Mouse (Mus musculus) spleen, postnatal 36 days (tissue): Measurements from ENCODE around the gene Olfr875.
"Not testable (repeated sequence)": the region's sequence is repeated elsewhere in the genome, so short reads cannot be mapped to it uniquely, and the experiment has no call there.

Experiments used
- DNase-seq, 2 experiments: peaks; one replicate each; pipeline ENCODE4 v3.0.0; 2022; ENCODE audit warnings: low spot score in 2 of 2, mixed read lengths in 1 of 2

The Olfr875 gene

DNA sequence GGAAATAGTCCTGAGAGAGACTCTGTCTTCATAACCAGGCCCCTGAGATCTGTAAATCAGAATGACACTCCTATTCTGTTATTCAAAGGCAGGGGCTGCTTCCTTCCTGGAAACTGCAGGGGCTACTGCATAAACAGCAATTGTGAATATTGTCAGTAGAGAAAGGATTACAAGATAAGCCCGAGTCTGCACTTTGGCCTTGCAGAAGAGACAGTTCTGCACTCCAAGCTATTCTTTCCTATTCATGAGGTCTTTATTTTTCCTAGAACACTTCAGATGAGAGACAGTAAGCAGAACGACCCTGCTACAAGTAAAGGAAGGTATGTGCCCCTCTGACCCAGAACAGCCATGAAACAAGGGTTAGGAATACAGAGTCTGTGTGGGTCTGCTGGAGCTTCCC lies at the start of gene Olfr875:
TSS of gene Olfr875 (plus strand) at position 99 of the 400 bp plus-strand sequence.
- no peak for DNase-seq

DNA sequence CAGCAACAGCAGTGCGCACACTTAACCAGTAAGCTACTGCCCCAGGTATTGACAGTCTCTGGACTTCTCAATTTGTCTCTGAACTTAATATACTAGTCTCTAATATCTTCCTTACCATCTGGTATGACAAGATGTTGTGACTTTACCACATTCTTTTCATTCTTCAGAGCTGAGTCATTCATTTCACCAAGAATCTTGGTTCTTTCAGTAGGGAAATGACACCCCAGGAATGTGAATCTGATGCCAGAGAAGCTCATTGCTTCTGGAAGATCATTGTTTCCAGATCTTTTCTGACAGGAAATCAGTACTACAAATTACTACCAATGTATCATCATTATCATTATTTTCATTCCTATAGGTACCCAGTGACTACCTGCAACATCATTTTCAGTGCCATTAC lies 37.3 kb upstream of the Olfr875 start:
- no peak for DNase-seq

DNA sequence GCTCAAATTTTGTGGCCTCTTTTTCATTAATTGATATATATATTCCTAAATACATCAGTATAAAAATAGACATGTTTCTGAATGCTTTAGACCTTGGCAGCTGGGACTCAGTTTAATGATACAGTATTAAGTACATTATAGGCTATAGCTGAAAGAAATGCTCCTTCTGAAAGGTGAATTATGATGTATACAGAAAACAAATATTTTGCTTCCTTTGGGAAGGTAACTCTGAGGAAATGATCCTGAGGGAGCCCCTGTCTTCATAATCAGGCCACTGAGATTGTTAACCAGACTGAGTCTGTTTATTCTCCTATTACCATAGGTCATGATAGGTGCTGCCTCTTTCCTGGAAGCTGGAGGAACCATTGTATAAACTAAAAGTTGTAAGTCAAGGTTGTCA lies 26.9 kb upstream of the Olfr875 start, which contains the start of gene Olfr874:
TSS of gene Olfr874 (plus strand) at position 301 of the 400 bp plus-strand sequence.
- DNase-seq, result no peak

DNA sequence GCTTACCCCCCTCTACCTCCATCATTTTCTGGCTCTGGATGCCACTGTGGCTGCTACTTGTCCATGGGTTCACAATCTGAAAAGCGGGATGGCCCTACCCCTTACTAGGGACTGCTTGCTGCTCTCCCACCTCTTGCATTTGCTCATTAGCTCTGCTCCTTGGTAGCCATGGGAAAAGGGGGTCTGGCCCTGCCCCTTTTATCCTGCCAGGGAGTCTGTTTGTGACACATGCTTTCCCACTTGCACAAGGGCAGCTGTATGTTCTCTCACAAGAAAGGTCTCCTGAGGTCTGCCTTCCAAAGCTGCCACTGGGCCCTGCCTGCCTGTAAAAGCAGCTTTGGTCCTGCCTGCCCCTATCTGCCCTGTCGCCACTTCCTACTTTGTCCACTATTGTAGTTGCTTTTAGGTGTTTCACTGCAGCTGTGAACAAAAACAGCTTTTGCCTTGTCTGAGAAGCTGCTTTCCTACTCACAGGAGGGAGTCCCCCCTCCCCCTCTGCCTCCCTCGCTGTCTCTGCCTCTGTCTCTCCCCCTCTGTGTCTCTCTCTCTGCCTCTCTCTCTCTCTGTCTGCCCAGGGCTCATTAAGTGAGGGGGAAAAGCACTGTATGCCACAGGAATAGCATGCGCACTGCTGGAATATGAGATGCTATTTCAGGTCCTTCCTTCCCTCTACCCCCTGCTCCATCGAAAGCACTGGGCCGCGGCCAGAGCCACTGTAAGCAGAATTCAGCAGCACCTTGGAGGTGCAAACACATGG lies 21.2 kb upstream of the Olfr875 start:
- no peak for DNase-seq

DNA sequence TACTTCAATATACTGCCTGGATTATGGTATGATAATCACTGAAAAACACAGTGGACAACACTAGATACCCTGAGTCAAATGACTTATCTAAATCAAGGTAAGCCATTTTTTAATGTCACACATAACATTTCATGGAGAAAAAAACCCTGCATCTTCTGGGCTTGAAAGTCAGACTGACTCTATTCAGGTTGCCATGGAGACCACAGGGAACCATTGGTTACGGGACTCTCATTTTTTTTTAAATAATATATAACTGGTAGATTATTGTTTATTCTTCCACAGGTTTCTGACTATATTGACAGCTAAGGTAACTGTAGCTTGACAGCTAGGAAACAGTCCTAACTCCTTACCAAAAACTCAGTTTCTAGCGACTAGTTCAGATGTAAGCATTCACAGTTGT lies 20.2 kb upstream of the Olfr875 start:
- DNase-seq, result no peak

DNA sequence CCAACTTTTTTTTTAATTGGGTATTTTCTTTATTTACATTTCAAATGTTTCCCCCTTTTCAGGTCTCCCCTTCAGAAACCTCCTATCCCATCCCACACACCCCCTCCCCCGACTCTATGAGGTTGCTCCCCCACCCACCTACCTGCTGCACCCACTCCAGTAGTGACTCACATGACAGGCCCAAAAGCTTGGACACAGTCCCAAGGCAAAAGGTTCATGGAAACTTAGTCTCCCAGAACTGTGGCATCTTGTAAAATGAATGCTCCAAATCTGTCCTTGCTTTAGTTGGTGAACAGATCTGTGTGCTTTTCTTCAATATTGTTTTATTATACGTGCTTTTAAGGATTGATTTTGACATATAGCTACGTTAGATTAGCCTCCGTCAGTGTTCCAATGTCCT lies 19.7 kb upstream of the Olfr875 start:
- no peak for DNase-seq

DNA sequence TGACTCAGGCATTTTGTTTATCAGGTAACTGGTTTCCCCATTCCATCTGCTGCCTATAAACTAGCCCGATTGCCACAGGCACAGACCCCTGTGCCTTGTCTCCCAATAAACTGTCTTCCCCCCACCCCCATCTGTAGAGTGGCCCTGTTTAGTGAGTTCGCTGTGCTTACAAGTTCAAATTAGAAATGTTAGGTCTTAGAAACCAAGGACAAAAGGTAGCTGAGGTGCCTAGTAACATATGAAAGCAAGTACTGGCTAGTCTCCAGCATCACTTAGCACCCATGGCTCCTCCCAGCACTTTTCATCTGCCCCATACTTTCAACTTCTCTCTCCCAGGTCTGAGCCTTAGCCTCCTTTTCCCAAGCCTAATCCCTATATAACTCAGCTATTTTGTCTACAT lies 9.9 kb upstream of the Olfr875 start:
- no peak for DNase-seq

DNA sequence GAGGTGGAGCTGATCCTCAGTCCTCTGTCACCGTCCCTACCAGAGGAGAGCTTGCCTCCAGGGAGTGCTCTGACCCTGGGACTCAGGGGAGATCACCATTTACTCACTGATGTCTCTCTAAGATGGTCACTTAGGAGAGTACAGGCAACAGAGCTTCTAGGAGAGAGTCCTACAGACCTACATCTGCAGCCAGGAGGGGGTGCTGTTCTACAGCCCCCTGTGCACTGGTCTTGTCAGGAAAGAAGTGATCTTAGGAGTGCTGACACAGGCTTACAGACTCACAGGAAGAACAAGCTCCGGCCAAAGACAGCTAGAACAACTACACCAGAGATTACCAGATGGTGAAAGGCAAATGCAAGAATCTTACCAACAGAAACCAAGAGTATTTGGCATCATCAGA lies 9.1 kb upstream of the Olfr875 start:
- no peak for DNase-seq

DNA sequence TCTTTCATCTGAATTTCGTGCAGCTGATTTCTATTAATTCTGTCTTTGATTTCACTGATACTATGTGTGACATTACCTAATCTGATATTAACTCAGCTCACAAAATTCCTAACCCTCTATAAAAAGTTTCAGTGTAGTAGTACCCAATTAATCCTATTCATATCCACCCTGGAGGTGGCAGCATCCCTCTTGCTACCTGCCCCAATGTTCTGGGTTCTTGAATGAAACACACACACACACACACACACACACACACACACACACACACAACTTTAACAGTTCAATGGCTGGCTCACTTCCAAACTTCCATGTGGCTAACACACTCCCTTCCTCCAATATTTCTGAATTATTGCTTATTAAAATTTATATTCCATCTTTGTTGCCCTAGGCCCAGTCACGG lies 996 bp upstream of the Olfr875 start:
- no peak for DNase-seq

DNA sequence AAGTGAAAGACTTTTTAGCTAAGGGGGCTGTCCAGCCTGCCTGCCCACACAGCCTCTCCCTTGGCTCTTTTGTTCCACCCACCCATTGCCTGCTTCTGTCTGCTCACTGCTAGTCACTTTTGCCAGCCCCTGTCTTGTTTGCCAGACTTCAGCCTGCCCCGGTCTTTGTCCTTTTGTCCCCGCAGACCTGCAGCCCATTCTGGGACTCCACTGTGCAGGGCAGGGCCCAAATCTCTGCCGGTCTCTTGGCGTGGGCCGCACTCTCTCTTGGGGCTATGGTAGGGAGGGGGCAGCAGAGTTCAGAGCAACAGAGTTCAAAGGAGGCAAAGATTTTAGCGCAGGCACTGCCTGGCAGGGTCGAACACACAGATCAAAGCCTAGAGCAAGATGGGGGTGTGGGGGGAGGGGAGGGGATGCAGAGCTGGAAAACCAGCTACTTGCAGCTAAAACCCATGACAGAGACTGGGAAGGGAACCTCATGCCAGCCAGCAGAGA lies 11.2 kb downstream of the Olfr875 start:
- DNase-seq, result no peak

DNA sequence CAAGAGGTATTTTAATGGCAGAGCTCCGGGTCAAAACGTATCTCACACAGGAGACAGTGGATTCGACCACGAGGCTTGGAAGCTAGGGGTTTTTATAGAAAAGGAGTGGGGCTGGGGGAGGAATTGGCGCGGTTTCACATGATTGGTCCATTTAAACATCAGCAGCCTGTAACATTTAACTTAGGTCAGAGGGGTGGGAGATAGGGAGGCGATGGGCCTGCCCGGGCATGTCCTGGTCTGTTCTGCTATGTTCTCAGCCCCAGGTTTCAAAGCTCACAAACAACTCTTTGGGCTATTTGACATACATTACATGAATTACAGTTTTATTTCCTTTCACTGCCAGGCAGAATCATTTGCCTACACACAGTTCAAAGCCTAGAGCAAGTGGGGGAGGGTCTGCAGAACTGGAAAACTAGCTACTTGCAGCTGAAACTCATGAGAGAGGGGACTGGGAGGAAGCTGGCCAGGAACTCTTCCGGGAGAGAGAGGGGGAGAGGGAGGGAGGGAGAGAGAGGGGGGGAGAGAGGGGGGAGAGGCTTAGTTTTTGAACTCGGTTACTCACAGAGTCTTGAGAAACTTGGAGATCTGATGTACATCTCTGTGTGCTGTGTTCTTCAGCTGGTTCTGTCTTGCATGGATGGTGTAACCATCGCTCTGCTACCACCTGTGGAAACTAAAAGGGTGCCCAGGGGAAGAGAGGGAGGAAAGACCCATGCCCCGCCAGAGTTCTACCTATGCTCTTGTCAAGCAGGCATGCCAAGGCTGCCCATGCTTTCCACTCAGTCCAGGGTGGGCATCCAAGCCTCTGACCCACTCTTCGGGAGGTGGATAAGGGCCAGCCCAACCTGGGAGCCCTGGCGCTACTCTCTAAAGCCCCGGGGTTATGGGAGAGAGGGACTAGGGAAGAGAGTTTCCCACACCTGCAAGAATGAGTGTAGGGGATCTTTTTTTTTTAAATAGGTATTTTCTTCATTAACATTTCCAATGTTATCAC lies 12.0 kb downstream of the Olfr875 start:
- DNase-seq, result not testable (repeated sequence)

DNA sequence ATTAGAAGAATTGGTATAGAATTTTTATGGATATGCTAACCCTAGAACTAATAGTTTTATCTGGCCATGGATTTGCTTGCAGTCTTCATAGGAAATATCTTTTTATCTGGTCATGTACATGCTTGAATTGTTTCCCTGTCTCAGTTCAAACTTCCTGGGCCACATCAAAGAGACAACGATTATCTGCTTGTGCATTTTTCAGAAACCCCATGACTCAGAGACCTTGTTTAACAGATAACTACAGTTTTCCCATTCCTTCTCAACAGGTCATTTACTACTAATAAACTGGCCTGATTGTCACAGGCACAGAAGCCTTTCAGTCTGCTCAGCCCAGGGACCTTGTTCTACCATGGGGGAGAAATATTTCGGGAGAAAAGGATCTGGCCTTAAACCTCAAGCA lies 14.8 kb downstream of the Olfr875 start:
- DNase-seq, result no peak

DNA sequence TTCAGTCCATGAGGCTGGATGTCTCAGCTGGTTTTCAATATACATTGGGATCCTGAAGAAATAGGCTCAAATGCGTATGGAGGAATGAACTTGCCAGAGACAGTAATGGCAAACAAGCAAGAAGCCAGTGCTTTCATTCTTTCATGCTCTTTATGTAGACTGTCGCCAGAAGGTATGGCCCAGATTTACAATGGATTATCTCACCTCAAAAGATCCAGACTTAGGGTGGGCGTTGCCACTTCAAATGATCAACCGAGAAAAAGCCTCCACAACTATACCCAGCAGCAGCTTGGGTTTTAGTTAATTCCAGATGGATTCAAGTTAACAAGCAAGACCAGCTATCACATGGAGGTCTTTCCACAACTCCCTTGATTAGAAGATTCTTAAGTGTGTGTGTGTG lies 30.4 kb downstream of the Olfr875 start:
- no peak for DNase-seq

DNA sequence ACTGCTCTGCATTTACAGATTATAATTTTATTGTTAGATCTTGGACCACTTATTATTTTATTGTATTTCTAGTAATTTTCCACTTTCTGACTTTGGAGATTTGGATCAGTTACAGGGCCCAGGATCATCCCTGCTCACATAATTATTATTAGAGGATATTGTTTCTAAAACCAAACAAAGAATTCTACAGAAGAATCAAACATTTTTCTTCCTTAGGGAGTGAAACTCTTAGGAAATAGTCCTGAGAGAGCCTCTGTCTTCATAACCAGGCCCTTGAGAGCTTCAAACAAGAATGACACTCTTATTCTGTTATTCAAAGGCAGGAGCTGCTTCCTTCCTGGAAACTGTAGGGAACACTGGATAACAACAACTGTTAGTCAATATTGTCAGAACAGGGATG lies 31.1 kb downstream of the Olfr875 start, which contains the start of gene Olfr876:
TSS of gene Olfr876 (plus strand) at position 301 of the 400 bp plus-strand sequence.
- DNase-seq, result no peak

DNA sequence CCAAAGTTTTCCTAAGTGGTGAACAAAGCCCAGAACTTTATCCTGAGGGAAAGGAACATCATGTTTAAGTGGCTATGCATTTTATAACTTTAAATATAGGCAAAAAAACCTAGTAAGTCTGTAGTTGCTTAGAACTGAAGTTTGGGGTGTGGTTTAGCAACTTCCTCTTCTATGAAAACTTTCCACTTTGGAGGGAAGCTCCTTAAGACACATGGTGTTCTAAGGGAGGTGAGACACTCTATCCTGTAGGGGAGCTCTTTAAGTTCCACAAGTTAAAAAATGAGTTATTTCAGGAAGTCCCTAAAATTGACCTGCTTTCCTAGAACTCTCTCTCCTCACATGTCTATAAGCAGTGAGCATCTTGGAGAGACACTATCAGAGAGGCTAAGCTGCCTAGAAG lies 35.6 kb downstream of the Olfr875 start:
- no peak for DNase-seq

DNA sequence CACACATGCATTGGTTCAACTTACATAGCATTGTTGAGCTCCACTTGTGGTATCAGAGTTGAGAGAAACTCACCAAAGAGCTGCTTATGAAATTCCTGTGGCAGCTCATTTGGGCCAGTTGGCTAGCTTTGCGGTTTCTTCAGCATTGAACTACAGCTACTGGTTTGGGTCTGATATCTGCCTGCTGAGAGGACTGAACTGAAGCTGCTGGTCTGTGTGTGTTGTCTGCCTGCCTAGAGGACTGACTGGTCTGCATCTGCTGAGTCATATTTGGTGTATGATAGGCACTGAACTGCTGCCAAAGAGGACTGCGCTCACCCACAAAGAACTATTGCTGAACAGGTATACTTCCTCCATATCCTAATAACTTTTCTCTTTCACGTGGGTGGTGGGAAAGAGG lies 36.8 kb downstream of the Olfr875 start:
- DNase-seq, result no peak

DNA sequence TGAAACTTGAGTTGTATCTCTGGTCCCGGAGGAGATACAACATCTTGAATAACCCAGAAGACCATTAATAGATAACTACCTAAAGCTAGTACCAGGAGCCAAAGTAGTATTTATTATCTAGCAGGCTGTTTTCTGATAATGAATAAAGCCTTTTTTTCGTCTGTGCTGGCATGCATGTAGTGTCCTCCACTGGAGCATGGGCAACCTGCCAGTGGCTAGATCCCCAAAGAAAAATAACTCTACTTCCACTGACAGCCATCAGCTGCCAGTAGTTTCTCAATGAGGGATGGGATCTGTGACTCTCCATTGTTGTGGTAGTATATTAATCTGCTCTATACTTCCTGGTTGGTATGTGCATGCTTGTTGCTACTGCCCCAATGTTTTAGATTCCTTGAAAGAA lies 37.3 kb downstream of the Olfr875 start:
- DNase-seq, result no peak

DNA sequence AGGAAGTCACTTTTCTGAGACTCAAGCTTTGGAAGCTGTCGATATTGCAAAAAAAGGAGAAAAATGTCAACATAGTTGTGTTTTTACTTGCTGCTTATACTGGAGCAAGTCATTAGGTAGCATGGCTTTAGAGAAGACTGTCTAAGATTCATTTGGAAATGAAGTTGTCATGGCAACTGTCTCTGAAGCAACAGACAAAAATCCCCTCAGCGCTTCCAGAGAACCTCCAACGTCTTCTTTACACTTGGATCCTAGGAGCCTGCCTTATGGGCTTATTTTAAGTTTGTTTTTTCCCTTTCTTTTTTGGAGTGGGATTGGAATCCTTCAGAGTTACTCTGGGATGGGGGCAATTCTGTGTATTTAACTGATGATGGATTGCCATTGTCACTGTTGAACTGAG lies 43.0 kb downstream of the Olfr875 start:
- no peak for DNase-seq
